15 mouse cellular contexts compared by ENCODE assay signal in genomic region chr10:96921181-96921580, GRCm38 (mm10).
"Had no signal": no experiment of that assay in that cellular context is flagged by ENCODE, and none has a peak within 500 bp of the region (broad histone marks: within the 10 kb centered on the region; RNA-seq: fewer than 3 reads in every experiment).

No protein-coding gene starts in this region.

- H3K27ac ChIP-seq: intestine, embryonic 15.5 days; limb, embryonic 15.5 days; liver, embryonic 12.5 days; macrophage; midbrain, embryonic 12.5 days had no signal

- DNase-seq: kidney, adult 18-20 months; kidney, postnatal 10 days; kidney, postnatal 4 days; lung, embryonic 14.5 days; lung, postnatal 10 days; right cerebral cortex, postnatal 14 days; spleen, adult 18-20 months; thymus, adult 2 months; thymus, postnatal 25 days had no signal

- H3K4me3 ChIP-seq: intestine, embryonic 15.5 days; limb, embryonic 15.5 days; liver, embryonic 12.5 days; megakaryocyte, embryonic 14.5 days; midbrain, embryonic 12.5 days had no signal
